Mouse (Mus musculus) forebrain, postnatal 0 days (tissue): ENCODE data around the gene Runx2. TPM values are rescaled to one million over a fixed set of nuclear protein-coding genes. Genes with fewer than 3 reads are reported as not detected.

ENCODE experiments used
- ATAC-seq: fragments of 200-750 bp; cut with Nextera tagmentation; 2 replicates; pipeline ENCODE4 v1.8.0; 2017; ENCODE audit warnings: mild to moderate bottlenecking, moderate library complexity
- DNase-seq: peaks from one replicate; pipeline ENCODE4 v3.0.0-alpha.2; 2015
- H3K27ac ChIP-seq: fragments of 300-500 bp; sonication (generic); 2 replicates; pipeline ENCODE4 v1.5.1; 2014; ENCODE audit warnings: low read depth, mild to moderate bottlenecking, antibody characterized with exemption, low read length, moderate library complexity, mixed read lengths
- H3K27me3 ChIP-seq: fragments of 300-500 bp; sonication (generic); 2 replicates; pipeline ENCODE4 v1.6.1; 2014; ENCODE audit warnings: mild to moderate bottlenecking, low read length, mixed read lengths; ENCODE audit not compliant: insufficient read depth
- H3K36me3 ChIP-seq: fragments of 300-500 bp; sonication (generic); 2 replicates; pipeline ENCODE4 v1.6.1; 2014; ENCODE audit warnings: mild to moderate bottlenecking, moderate library complexity; ENCODE audit not compliant: insufficient read depth
- H3K4me1 ChIP-seq: fragments of 300-500 bp; sonication (generic); 2 replicates; pipeline ENCODE4 v1.6.1; 2014; ENCODE audit warnings: antibody characterized with exemption; ENCODE audit not compliant: insufficient read depth
- H3K4me2 ChIP-seq: fragments of 300-500 bp; sonication (generic); 2 replicates; pipeline ENCODE4 v1.6.1; 2014; ENCODE audit warnings: low read depth, mild to moderate bottlenecking, moderate library complexity
- H3K4me3 ChIP-seq: fragments of 300-500 bp; sonication (generic); 2 replicates; pipeline ENCODE4 v1.5.1; 2014; ENCODE audit warnings: low read depth, low read length, mixed read lengths
- H3K9ac ChIP-seq: fragments of 300-500 bp; sonication (generic); 2 replicates; pipeline ENCODE4 v1.6.1; 2014; ENCODE audit warnings: mild to moderate bottlenecking
- H3K9me3 ChIP-seq: fragments of 300-500 bp; sonication (generic); 2 replicates; pipeline ENCODE4 v1.6.1; 2016; ENCODE audit warnings: low read length
- CTCF ChIP-seq: sonication (generic); IDR thresholded peaks from 2 replicates; pipeline ENCODE4 v1.5.1; 2016; ENCODE audit warnings: antibody characterized with exemption, control low read depth, low read depth
- WGBS: fragments of 180-500 bp; shearing (Covaris S2); extraction: QIAGEN DNeasy Blood & Tissue Kit; methylation state at CpG from one replicate; pipeline ENCODE4 v1.1.7; 2014; 5-methylcytosine and 5-hydroxymethylcytosine counted together
- polyA plus RNA-seq: library from polyadenylated mRNA; unstranded; fragments of >200 nt; fragmentation: Nextera tagmentation; extraction: Ambion mirVana; gene quantifications from 2 replicates; pipeline ENCODE4 v1.2.1, GENCODE M21; 2015
- total RNA-seq: library from RNA; depleted of rRNA; stranded (reverse); fragments of >200 nt; gene quantifications from 2 replicates; pipeline ENCODE4 v1.2.3, GENCODE M21; 2014

Gene Runx2
- total and polyA plus RNA-seq, 2 experiments from 2014 or later, result 0.77 to 5.7 TPM

GRCm38 (mm10) chr17:44588020-44588419 is 226.6 kb downstream of the Runx2 start:
- H3K9ac ChIP-seq, result no peak overlapping the region
- no peak overlapping the region for H3K27ac ChIP-seq
- TF ChIP-seq CTCF, result no peak
- ATAC-seq (no peak), DNase-seq (no peak)
- no peak overlapping the region for H3K4me2 ChIP-seq
- H3K27me3 ChIP-seq, result no peaks in the 10 kb centered on the region
- 6% methylated on average over 3 of the region's 3 CpGs for WGBS
- no peaks in the 10 kb centered on the region for H3K36me3 ChIP-seq
- H3K4me1 ChIP-seq, result no peaks in the 10 kb centered on the region
- H3K4me3 ChIP-seq, result no peak overlapping the region
- H3K9me3 ChIP-seq, result no peaks in the 10 kb centered on the region

- DNase-seq (no peak), ATAC-seq (no peak)
- TF ChIP-seq CTCF, result no peak
- no peak overlapping the region for H3K4me3 ChIP-seq
- H3K9ac ChIP-seq, result no peak overlapping the region
- H3K9me3 ChIP-seq, result no peaks in the 10 kb centered on the region
- H3K27ac ChIP-seq, result no peak overlapping the region
- no peaks in the 10 kb centered on the region for H3K36me3 ChIP-seq
- no peaks in the 10 kb centered on the region for H3K27me3 ChIP-seq
- WGBS, result 26% methylated on average over 3 of the region's 3 CpGs
- H3K4me1 ChIP-seq, result no peaks in the 10 kb centered on the region
- H3K4me2 ChIP-seq, result no peak overlapping the region
Observed at GRCm38 (mm10) chr17:44586196-44586595, 228.4 kb downstream of the Runx2 start.

- DNase-seq (no peak), ATAC-seq (no peak)
- Histone ChIP-seq H3K9me3 (no peaks in the 10 kb centered on the region), H3K27ac (no peak overlapping the region), H3K36me3 (no peaks in the 10 kb centered on the region), H3K27me3 (no peaks in the 10 kb centered on the region), H3K4me3 (no peak overlapping the region), H3K4me2 (no peak overlapping the region), H3K4me1 (no peaks in the 10 kb centered on the region), H3K9ac (no peak overlapping the region)
- WGBS, result 52% methylated on average over 6 of the region's 6 CpGs
- no peak for TF ChIP-seq CTCF
Observed at GRCm38 (mm10) chr17:44584781-44585180, 229.8 kb downstream of the Runx2 start.

- 26% methylated on average over 5 of the region's 5 CpGs for WGBS
- Histone ChIP-seq H3K4me3 (no peak overlapping the region), H3K36me3 (no peaks in the 10 kb centered on the region), H3K27me3 (no peaks in the 10 kb centered on the region), H3K4me1 (no peaks in the 10 kb centered on the region), H3K9ac (no peak overlapping the region), H3K27ac (no peak overlapping the region), H3K4me2 (no peak overlapping the region), H3K9me3 (no peaks in the 10 kb centered on the region)
- ATAC-seq (no peak), DNase-seq (peak; percentile 7)
- TF ChIP-seq CTCF, result no peak
Observed at GRCm38 (mm10) chr17:44577791-44578190, 236.8 kb downstream of the Runx2 start.

GRCm38 (mm10) chr17:44570899-44571298 is 243.7 kb downstream of the Runx2 start:
- WGBS, result 59% methylated on average over 5 of the region's 5 CpGs
- TF ChIP-seq CTCF, result no peak
- no peak overlapping the region for H3K4me2 ChIP-seq
- H3K36me3 ChIP-seq, result no peaks in the 10 kb centered on the region
- no peak overlapping the region for H3K27ac ChIP-seq
- H3K9me3 ChIP-seq, result no peaks in the 10 kb centered on the region
- no peak overlapping the region for H3K4me3 ChIP-seq
- H3K9ac ChIP-seq, result no peak overlapping the region
- no peaks in the 10 kb centered on the region for H3K4me1 ChIP-seq
- no peaks in the 10 kb centered on the region for H3K27me3 ChIP-seq
- ATAC-seq (no peak), DNase-seq (no peak)

- DNase-seq (no peak), ATAC-seq (no peak)
- H3K27ac ChIP-seq, result no peak overlapping the region
- no peak for TF ChIP-seq CTCF
- no peaks in the 10 kb centered on the region for H3K4me1 ChIP-seq
- H3K9ac ChIP-seq, result no peak overlapping the region
- WGBS, result 91% methylated on average over 8 of the region's 8 CpGs
- no peaks in the 10 kb centered on the region for H3K27me3 ChIP-seq
- no peaks in the 10 kb centered on the region for H3K36me3 ChIP-seq
- H3K4me2 ChIP-seq, result no peak overlapping the region
- H3K4me3 ChIP-seq, result no peak overlapping the region
- no peaks in the 10 kb centered on the region for H3K9me3 ChIP-seq
Observed at GRCm38 (mm10) chr17:44569020-44569621, 245.5 kb downstream of the Runx2 start.

GRCm38 (mm10) chr17:44566992-44567391 is 247.6 kb downstream of the Runx2 start:
- no peak for ATAC-seq
- Histone ChIP-seq H3K9ac (no peak overlapping the region), H3K27ac (no peak overlapping the region), H3K36me3 (no peaks in the 10 kb centered on the region), H3K4me1 (no peaks in the 10 kb centered on the region), H3K4me2 (no peak overlapping the region), H3K27me3 (no peaks in the 10 kb centered on the region), H3K9me3 (no peaks in the 10 kb centered on the region), H3K4me3 (no peak overlapping the region)
- 85% methylated on average over 5 of the region's 5 CpGs for WGBS
- no peak for TF ChIP-seq CTCF
- no peak for DNase-seq
